Mouse (Mus musculus): ENCODE data around the gene Pkn2. TPM values are rescaled to one million over a fixed set of nuclear protein-coding genes. Genes with fewer than 3 reads are reported as not detected.

The Pkn2 gene
- total and polyA plus RNA-seq, 3 experiments = 33.5 to 38.8 (median 34.7) TPM

- TF ChIP-seq UBTF (IDR thresholded peaks at IDR 0.05; ENCODE audit: borderline replicate concordance, insufficient read depth, low read depth, low read length) = no peak
- no peak for TF ChIP-seq KAT2A (conservative IDR thresholded peaks at IDR 0.05; ENCODE audit: low read depth, low read length)
- no peak for TF ChIP-seq ZNF384 (IDR thresholded peaks at IDR 0.05; ENCODE audit: low read depth, low read length)
- TF ChIP-seq MAX (IDR thresholded peaks at IDR 0.05; ENCODE audit: low read length) = peak; percentile 81
- TF ChIP-seq POLR2AphosphoS5 (IDR thresholded peaks at IDR 0.05; ENCODE audit: borderline replicate concordance, low read depth, low read length) = no peak
- TF ChIP-seq GATA1 (IDR thresholded peaks at IDR 0.05; ENCODE audit: low read depth, low read length) = peak; percentile 88
- no peak for TF ChIP-seq NRF1 (IDR thresholded peaks at IDR 0.05; ENCODE audit: insufficient read depth, low read depth, low read length, poor library complexity, severe bottlenecking)
Measured at GRCm38 (mm10) chr3:142834761-142835160, 47.0 kb downstream of the Pkn2 start (continued).

DNA sequence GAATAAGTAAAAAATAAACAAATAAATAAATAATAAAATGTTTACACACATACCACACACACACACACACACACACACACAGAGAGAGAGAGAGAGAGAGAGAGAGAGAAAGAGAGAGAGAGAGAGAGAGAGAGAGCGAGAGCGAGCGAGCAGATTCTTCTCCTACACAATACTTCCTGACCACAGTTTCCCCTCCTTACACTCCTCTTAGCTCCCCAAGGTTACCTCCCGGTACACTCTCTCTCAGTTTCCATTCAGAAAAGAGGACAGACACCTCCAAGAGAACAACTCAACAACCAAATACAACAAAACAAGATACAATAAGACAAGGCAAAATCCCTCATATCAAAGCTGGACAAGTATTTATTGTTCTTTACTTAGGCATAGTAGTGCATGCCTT, 47.8 kb downstream of the Pkn2 start:
- TF ChIP-seq RCOR1 (IDR thresholded peaks at IDR 0.05; ENCODE audit: low read depth, low read length) = no peak
- TF ChIP-seq NELFE (IDR thresholded peaks at IDR 0.05; ENCODE audit: low read depth, low read length) = no peak
- no peak for TF ChIP-seq MYB (IDR thresholded peaks at IDR 0.05; ENCODE audit: low read depth, low read length)
- no peak for TF ChIP-seq RAD21 (IDR thresholded peaks at IDR 0.05; ENCODE audit: low read depth, low read length)
- no peak for TF ChIP-seq ZNF384 (IDR thresholded peaks at IDR 0.05; ENCODE audit: low read depth, low read length)
- no peak for TF ChIP-seq POLR2AphosphoS5 (IDR thresholded peaks at IDR 0.05; ENCODE audit: borderline replicate concordance, low read depth, low read length)
- TF ChIP-seq POLR2AphosphoS2 (IDR thresholded peaks at IDR 0.05; ENCODE audit: low read length) = no peak
- no peak for TF ChIP-seq E2F4 (IDR thresholded peaks at IDR 0.05; ENCODE audit: borderline replicate concordance, low read depth, low read length)
- TF ChIP-seq ELF1 (IDR thresholded peaks at IDR 0.05; ENCODE audit: low read depth, low read length) = no peak
- TF ChIP-seq ETS1 (IDR thresholded peaks at IDR 0.05; ENCODE audit: low read depth, low read length) = no peak
- no peak for TF ChIP-seq GABPA (IDR thresholded peaks at IDR 0.05; ENCODE audit: low read depth, low read length)
- TF ChIP-seq NRF1 (IDR thresholded peaks at IDR 0.05; ENCODE audit: insufficient read depth, low read depth, low read length, poor library complexity, severe bottlenecking) = no peak
- no peak for TF ChIP-seq GATA1 (IDR thresholded peaks at IDR 0.05; ENCODE audit: low read depth, low read length)
- TF ChIP-seq JUND (IDR thresholded peaks at IDR 0.05; ENCODE audit: low read depth, low read length) = no peak
- no peak for TF ChIP-seq KAT2A (conservative IDR thresholded peaks at IDR 0.05; ENCODE audit: low read depth, low read length)
- TF ChIP-seq SIN3A (IDR thresholded peaks at IDR 0.05; ENCODE audit: low read length) = no peak
- DNase-seq (ENCODE audit: low read depth, low spot score) = no peak
- peaks cover 8% of the 10 kb centered on the region for H3K79me2 ChIP-seq (ENCODE audit: control insufficient read depth, insufficient read depth, low read length, poor library complexity)
- peaks cover 19 to 22% of the 10 kb centered on the region in 2 experiments for H3K36me3 ChIP-seq (ENCODE audit: control insufficient read depth in 1 of 2, insufficient read depth in 2 of 2, low read length in 2 of 2)
- no peaks in the 10 kb centered on the region for H3K27me3 ChIP-seq (ENCODE audit: control insufficient read depth in 1 of 2, insufficient read depth in 2 of 2, low read length in 2 of 2)
- no peak overlapping the region for H3K27ac ChIP-seq (ENCODE audit: control insufficient read depth, low read depth, low read length)
- no peak overlapping the region for H3K9ac ChIP-seq (ENCODE audit: control insufficient read depth, low read depth, low read length, poor library complexity, severe bottlenecking)
- no peak overlapping the region for H3K4me3 ChIP-seq (ENCODE audit: control insufficient read depth in 1 of 2, insufficient read depth in 1 of 2, low read depth in 2 of 2, low read length in 2 of 2)
- H3K4me1 ChIP-seq (ENCODE audit: control insufficient read depth in 1 of 2, insufficient read depth in 2 of 2, low read length in 2 of 2) = peaks cover 2 to 11% of the 10 kb centered on the region in 2 experiments; a peak in 3 of 4 replicates
- H3K9me3 ChIP-seq (replicated peaks; ENCODE audit: insufficient read depth, low read length) = no peaks in the 10 kb centered on the region

All from MEL (cell line).